Mouse (Mus musculus): ENCODE data around the gene Timm23.
"Not testable (repeated sequence)": the region's sequence is repeated elsewhere in the genome, so short reads cannot be mapped to it uniquely, and the experiment has no call there.

The Timm23 gene

GRCm38 (mm10) chr14:32164173-32165051, 37.3 kb downstream of the Timm23 start:
- DNase-seq = no peak

GRCm38 (mm10) chr14:32163203-32163888, 38.4 kb downstream of the Timm23 start:
- no peak for DNase-seq

- DNase-seq = no peak
Observed at GRCm38 (mm10) chr14:32162231-32162630, 39.5 kb downstream of the Timm23 start.

GRCm38 (mm10) chr14:32161090-32161885, 40.4 kb downstream of the Timm23 start:
- DNase-seq = no peak

GRCm38 (mm10) chr14:32160563-32160962, 41.1 kb downstream of the Timm23 start:
- no peak for DNase-seq

- DNase-seq = peak; percentile 99
Observed at GRCm38 (mm10) chr14:32159690-32160246, 41.9 kb downstream of the Timm23 start, which contains the start of gene Ncoa4. Gene Ncoa4, plus strand, starts transcription at chr14:32159865.

GRCm38 (mm10) chr14:32159150-32159670, 42.5 kb downstream of the Timm23 start:
- DNase-seq = peak; percentile 16

GRCm38 (mm10) chr14:32154758-32155157, 46.9 kb downstream of the Timm23 start:
- no peak for DNase-seq

- no peak for DNase-seq
Observed at GRCm38 (mm10) chr14:32153156-32153555, 48.5 kb downstream of the Timm23 start.

GRCm38 (mm10) chr14:32152243-32152965, 49.3 kb downstream of the Timm23 start:
- no peak for DNase-seq

GRCm38 (mm10) chr14:32150872-32151271, 50.8 kb downstream of the Timm23 start:
- DNase-seq = no peak

GRCm38 (mm10) chr14:32146578-32146977, 55.1 kb downstream of the Timm23 start:
- no peak for DNase-seq

- DNase-seq = peak; percentile 11
Observed at GRCm38 (mm10) chr14:32145809-32146511, 55.7 kb downstream of the Timm23 start.

GRCm38 (mm10) chr14:32145401-32145800, 56.3 kb downstream of the Timm23 start:
- no peak for DNase-seq

- no peak for DNase-seq
Observed at GRCm38 (mm10) chr14:32144734-32145133, 57.0 kb downstream of the Timm23 start.

GRCm38 (mm10) chr14:32141723-32142122, 60.0 kb downstream of the Timm23 start, which contains the start of gene Msmb:
Gene Msmb, plus strand, starts transcription at chr14:32142023.
- no peak for DNase-seq

GRCm38 (mm10) chr14:32140359-32140965, 61.2 kb downstream of the Timm23 start:
- no peak for DNase-seq

- DNase-seq = not testable (repeated sequence)
Observed at GRCm38 (mm10) chr14:32136467-32136866, 65.2 kb downstream of the Timm23 start.

GRCm38 (mm10) chr14:32134293-32134692, 67.4 kb downstream of the Timm23 start:
- no peak for DNase-seq

- no peak for DNase-seq
Observed at GRCm38 (mm10) chr14:32131836-32132235, 69.9 kb downstream of the Timm23 start.
